Mouse (Mus musculus) heart, postnatal 0 days (tissue): ENCODE results near the gene Cubn. TPM values are rescaled to one million over a fixed set of nuclear protein-coding genes. Genes with fewer than 3 reads are reported as not detected.

Experiments used
- ATAC-seq: fragments of 200-750 bp; cut with Nextera tagmentation; 2 replicates; pipeline ENCODE4 v1.8.0; 2017; ENCODE audit warnings: low read depth, moderate number of reproducible peaks, moderate library complexity; ENCODE audit not compliant: insufficient read depth
- DNase-seq: peaks from one replicate; pipeline ENCODE4 v3.0.0-alpha.2; 2016; ENCODE audit warnings: low spot score
- H3K27ac ChIP-seq: fragments of 300-500 bp; sonication (generic); 2 replicates; pipeline ENCODE4 v1.5.1; 2014; ENCODE audit warnings: low read depth, mild to moderate bottlenecking
- H3K27me3 ChIP-seq: fragments of 300-500 bp; sonication (generic); 2 replicates; pipeline ENCODE4 v1.6.1; 2014; ENCODE audit warnings: low read length, mixed read lengths; ENCODE audit not compliant: control insufficient read depth, insufficient read depth
- H3K36me3 ChIP-seq: fragments of 300-500 bp; sonication (generic); replicated peaks from 2 replicates; pipeline ENCODE4 v1.6.1; 2014; ENCODE audit warnings: low read length, mixed read lengths; ENCODE audit not compliant: control insufficient read depth, insufficient read depth
- H3K4me1 ChIP-seq: fragments of 300-500 bp; sonication (generic); 2 replicates; pipeline ENCODE4 v1.6.1; 2014; ENCODE audit warnings: antibody characterized with exemption; ENCODE audit not compliant: control insufficient read depth, insufficient read depth
- H3K4me2 ChIP-seq: fragments of 300-500 bp; sonication (generic); 2 replicates; pipeline ENCODE4 v1.6.1; 2014; ENCODE audit warnings: low read depth, mild to moderate bottlenecking, low read length, moderate library complexity
- H3K4me3 ChIP-seq: fragments of 300-500 bp; sonication (generic); 2 replicates; pipeline ENCODE4 v1.5.1; 2014; ENCODE audit warnings: low read depth, low read length
- H3K9ac ChIP-seq: fragments of 300-500 bp; sonication (generic); replicated peaks from 2 replicates; pipeline ENCODE4 v1.6.1; 2014; ENCODE audit warnings: low read depth, low read length, mixed read lengths
- H3K9me3 ChIP-seq: fragments of 300-500 bp; sonication (generic); replicated peaks from 2 replicates; pipeline ENCODE4 v1.6.1; 2016; ENCODE audit warnings: low read length; ENCODE audit not compliant: control insufficient read depth
- CTCF ChIP-seq: IDR thresholded peaks from 2 replicates; pipeline ENCODE4 v1.5.1; 2016; ENCODE audit warnings: antibody characterized with exemption, control low read depth, low read depth
- EP300 ChIP-seq: IDR thresholded peaks from 2 replicates; pipeline ENCODE4 v1.6.1; 2016; ENCODE audit warnings: antibody characterized with exemption, low read depth
- WGBS: fragments of 180-500 bp; shearing (Covaris S2); extraction: QIAGEN DNeasy Blood & Tissue Kit; methylation state at CpG from one replicate; pipeline ENCODE4 v1.1.7; 2014; 5-methylcytosine and 5-hydroxymethylcytosine counted together
- polyA plus RNA-seq: library from polyadenylated mRNA; unstranded; fragments of >200 nt; fragmentation: Nextera tagmentation; extraction: Ambion mirVana; gene quantifications from 2 replicates; pipeline ENCODE4 v1.2.1, GENCODE M21; 2015
- total RNA-seq: library from RNA; depleted of rRNA; stranded (reverse); fragments of >200 nt; gene quantifications from 2 replicates; pipeline ENCODE4 v1.2.3, GENCODE M21; 2014; ENCODE audit warnings: low replicate concordance

The Cubn gene
- total and polyA plus RNA-seq, 2 experiments from 2014 or later = 0.27 to 1.5 TPM

DNA sequence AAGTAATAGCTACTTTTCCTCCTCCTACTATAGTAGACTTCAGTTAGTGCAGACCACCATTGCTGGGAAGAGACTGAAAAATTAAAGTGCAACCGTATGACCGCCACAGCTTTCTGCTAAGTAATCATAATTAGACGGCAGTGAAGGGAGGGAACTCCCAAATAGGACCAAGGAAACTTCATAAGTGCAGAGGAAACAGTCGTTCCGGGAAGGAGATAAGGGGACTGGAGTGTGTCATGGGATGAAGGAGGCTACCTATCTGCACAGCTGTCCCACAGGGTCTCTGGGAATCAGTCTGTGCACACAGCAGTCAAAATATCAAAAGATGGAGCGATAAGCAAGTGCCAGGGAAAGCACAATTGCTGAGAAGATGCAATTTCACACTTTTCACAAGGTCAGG, 39.0 kb upstream of the Cubn start:
- no peak for DNase-seq
- H3K27me3 ChIP-seq = no peaks in the 10 kb centered on the region
- TF ChIP-seq CTCF = no peak
- no peak for TF ChIP-seq EP300
- no peak overlapping the region for H3K27ac ChIP-seq
- no peaks in the 10 kb centered on the region for H3K9me3 ChIP-seq
- H3K9ac ChIP-seq = no peak overlapping the region
- H3K4me1 ChIP-seq = 0 out of 2 replicates have a peak, but pooled peaks cover 10% of the 10 kb centered on the region
- H3K4me3 ChIP-seq = no peak overlapping the region
- 49% methylated on average over 6 of the region's 6 CpGs for WGBS
- no peak for ATAC-seq
- no peaks in the 10 kb centered on the region for H3K36me3 ChIP-seq
- no peak overlapping the region for H3K4me2 ChIP-seq

DNA sequence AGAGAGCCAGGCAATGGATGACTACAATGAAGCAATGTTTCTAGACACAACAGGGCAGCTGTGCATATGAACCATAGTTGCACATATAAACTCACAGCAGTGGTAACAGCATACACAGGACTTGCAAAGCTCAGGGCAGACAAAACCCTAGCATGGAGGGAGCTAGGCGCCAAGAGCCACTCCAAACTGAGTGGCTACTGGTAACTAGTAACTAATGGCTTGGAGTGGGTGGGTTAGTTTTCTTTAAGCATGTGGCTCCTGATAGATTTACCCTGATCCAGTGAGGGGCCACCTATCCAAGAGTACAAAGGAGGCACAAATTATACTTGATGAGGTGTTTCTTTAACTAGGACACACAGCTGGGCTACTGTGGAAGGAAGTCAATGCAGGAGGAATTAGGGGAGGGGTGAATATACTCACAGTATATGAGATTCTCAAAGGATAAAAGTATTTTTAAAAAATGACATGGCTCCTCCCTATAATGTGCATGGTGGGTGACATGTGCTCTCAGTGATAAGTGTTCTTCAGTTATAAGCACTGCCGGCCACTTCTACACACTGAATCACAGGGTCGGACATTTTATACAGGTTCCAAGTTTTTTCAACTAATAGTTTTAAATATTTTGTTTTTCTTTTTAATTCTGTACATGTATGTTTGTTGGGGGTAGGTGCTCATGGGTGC, 37.8 kb upstream of the Cubn start:
- Histone ChIP-seq H3K27me3 (no peaks in the 10 kb centered on the region), H3K4me2 (no peak overlapping the region), H3K4me3 (no peak overlapping the region), H3K36me3 (no peaks in the 10 kb centered on the region), H3K9ac (no peak overlapping the region), H3K9me3 (no peaks in the 10 kb centered on the region), H3K4me1 (0 out of 2 replicates have a peak, but pooled peaks cover 10% of the 10 kb centered on the region), H3K27ac (no peak overlapping the region)
- no peak for TF ChIP-seq EP300
- no peak for TF ChIP-seq CTCF
- 91% methylated on average over 3 of the region's 3 CpGs for WGBS
- no peak for DNase-seq
- no peak for ATAC-seq

DNA sequence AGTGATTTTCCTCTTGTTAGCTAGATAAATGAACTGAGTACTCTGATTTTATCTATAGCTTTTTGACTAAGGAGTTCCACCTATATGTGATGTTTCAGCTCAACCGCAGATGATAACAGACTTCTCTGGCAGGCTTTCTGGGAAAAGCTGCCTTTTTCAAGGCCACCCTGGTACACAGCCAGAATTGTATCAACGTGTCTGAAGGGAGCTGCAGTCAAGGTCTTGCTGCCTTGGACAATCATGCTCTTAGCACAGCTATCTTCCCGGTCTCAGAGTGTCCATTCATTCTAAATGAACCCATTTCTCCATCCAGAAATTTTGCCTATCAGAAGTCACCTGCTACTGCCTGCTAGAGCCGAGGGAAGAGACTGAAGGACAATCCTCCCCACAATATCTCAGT, 35.9 kb upstream of the Cubn start:
- 31% methylated on average over 4 of the region's 4 CpGs for WGBS
- Histone ChIP-seq H3K27me3 (no peaks in the 10 kb centered on the region), H3K9me3 (no peaks in the 10 kb centered on the region), H3K27ac (peak overlapping the region; percentile 41), H3K4me3 (no peak overlapping the region), H3K4me2 (no peak overlapping the region), H3K36me3 (no peaks in the 10 kb centered on the region), H3K4me1 (0 out of 2 replicates have a peak, but pooled peaks cover 10% of the 10 kb centered on the region), H3K9ac (no peak overlapping the region)
- DNase-seq = no peak
- no peak for ATAC-seq
- TF ChIP-seq CTCF = no peak
- no peak for TF ChIP-seq EP300

DNA sequence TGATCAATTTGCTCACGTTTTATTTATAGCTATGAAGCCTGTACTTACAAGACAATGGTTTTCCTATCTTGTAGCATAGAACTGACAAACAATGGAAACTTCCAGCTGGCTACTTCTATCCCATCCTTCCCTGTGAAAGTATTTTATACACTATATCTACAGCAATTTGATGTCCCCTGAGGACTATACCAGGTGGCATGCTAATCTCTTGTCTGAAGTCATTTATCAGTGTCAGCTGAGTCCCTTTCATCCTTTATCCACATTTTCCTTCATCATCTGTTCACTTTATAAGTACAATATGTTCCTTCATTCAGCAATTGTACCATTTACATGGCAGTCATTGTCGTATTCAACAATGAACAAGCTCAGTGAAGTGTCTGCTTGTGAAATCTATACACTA, 35.5 kb upstream of the Cubn start:
- no peaks in the 10 kb centered on the region for H3K27me3 ChIP-seq
- no peaks in the 10 kb centered on the region for H3K36me3 ChIP-seq
- ATAC-seq (0 out of 2 replicates have a peak, but pooled peaks have one; percentile 14), DNase-seq (peak; percentile 24)
- 0 out of 2 replicates have a peak, but pooled peaks cover 10% of the 10 kb centered on the region for H3K4me1 ChIP-seq
- no peaks in the 10 kb centered on the region for H3K9me3 ChIP-seq
- no peak overlapping the region for H3K9ac ChIP-seq
- TF ChIP-seq EP300 (no peak), CTCF (no peak)
- no peak overlapping the region for H3K4me3 ChIP-seq
- no peak overlapping the region for H3K4me2 ChIP-seq
- WGBS = 36% methylated on average over 2 of the region's 2 CpGs
- peak overlapping the region; percentile 41 for H3K27ac ChIP-seq

DNA sequence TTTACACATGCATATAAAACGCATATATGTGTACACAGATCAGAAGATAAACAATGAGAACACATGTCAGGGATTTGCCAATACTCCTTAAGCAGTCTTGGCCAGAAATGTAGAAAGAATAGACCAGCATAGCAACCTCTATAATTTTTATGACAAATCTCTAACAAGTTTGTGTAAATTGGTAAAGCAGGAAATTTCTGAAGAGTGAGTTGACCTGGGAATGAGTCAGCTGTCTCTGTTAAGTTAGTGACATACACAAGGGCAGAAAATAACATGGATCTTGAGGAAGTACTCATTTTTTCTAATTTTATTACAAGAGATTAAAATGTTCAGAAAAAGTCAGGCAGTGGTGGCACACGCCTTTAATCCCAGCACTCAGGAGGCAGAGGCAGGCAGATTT, 34.6 kb upstream of the Cubn start:
- no peak for ATAC-seq
- H3K9ac ChIP-seq = no peak overlapping the region
- 0 out of 2 replicates have a peak, but pooled peaks cover 10% of the 10 kb centered on the region for H3K4me1 ChIP-seq
- H3K4me2 ChIP-seq = no peak overlapping the region
- H3K4me3 ChIP-seq = no peak overlapping the region
- no peaks in the 10 kb centered on the region for H3K36me3 ChIP-seq
- TF ChIP-seq CTCF = no peak
- 83% methylated on average over 2 of the region's 2 CpGs for WGBS
- no peak for DNase-seq
- no peak overlapping the region for H3K27ac ChIP-seq
- H3K9me3 ChIP-seq = no peaks in the 10 kb centered on the region
- no peaks in the 10 kb centered on the region for H3K27me3 ChIP-seq
